Mouse (Mus musculus): ENCODE measurements around the gene Usb1. TPM values are rescaled to one million over a fixed set of nuclear protein-coding genes. Genes with fewer than 3 reads are reported as not detected.

The Usb1 gene
- polyA plus RNA-seq, 1 experiment from 2014 or later: 50.1 TPM

GRCm38 (mm10) chr8:95320224-95321139, 11.6 kb upstream of the Usb1 start:
- Histone ChIP-seq H3K27ac (replicated peaks) (no peak overlapping the region), H3K4me3 (peak overlapping the region; percentile 50), H3K27me3 (ENCODE audit: low read depth, poor library complexity, severe bottlenecking) (peaks cover 37% of the 10 kb centered on the region), H3K36me3 (peaks cover 24% of the 10 kb centered on the region), H3K9me3 (replicated peaks) (no peaks in the 10 kb centered on the region), H3K4me1 (peaks cover 28% of the 10 kb centered on the region)
- 2% methylated on average over 41 of the region's 41 CpGs for WGBS
- DNase-seq (ENCODE audit: low spot score): peak; percentile 44

GRCm38 (mm10) chr8:95323201-95323600, 8.9 kb upstream of the Usb1 start:
- Histone ChIP-seq H3K9me3 (replicated peaks) (no peaks in the 10 kb centered on the region), H3K36me3 (peaks cover 51% of the 10 kb centered on the region), H3K27me3 (ENCODE audit: low read depth, poor library complexity, severe bottlenecking) (peaks cover 35% of the 10 kb centered on the region), H3K27ac (replicated peaks) (no peak overlapping the region), H3K4me3 (no peak overlapping the region), H3K4me1 (peaks cover 34% of the 10 kb centered on the region)
- 90% methylated on average over 3 of the region's 3 CpGs for WGBS
- no peak for DNase-seq (ENCODE audit: low spot score)

GRCm38 (mm10) chr8:95324646-95325045, 7.4 kb upstream of the Usb1 start:
- Histone ChIP-seq H3K9me3 (replicated peaks) (no peaks in the 10 kb centered on the region), H3K36me3 (peaks cover 66% of the 10 kb centered on the region), H3K27ac (replicated peaks) (no peak overlapping the region), H3K4me1 (peaks cover 36% of the 10 kb centered on the region), H3K4me3 (no peak overlapping the region), H3K27me3 (ENCODE audit: low read depth, poor library complexity, severe bottlenecking) (peaks cover 29% of the 10 kb centered on the region)
- DNase-seq (ENCODE audit: low spot score): no peak
- 47% methylated on average over 5 of the region's 5 CpGs for WGBS

- H3K36me3 ChIP-seq: peaks cover 69% of the 10 kb centered on the region
- 89% methylated on average over 5 of the region's 5 CpGs for WGBS
Observed at GRCm38 (mm10) chr8:95326822-95327221, 5.3 kb upstream of the Usb1 start.

GRCm38 (mm10) chr8:95327866-95328465, 4.1 kb upstream of the Usb1 start:
- H3K9me3 ChIP-seq (replicated peaks): no peaks in the 10 kb centered on the region
- peaks cover 69% of the 10 kb centered on the region for H3K36me3 ChIP-seq
- H3K4me1 ChIP-seq: peaks cover 42% of the 10 kb centered on the region
- 87% methylated on average over 46 of the region's 46 CpGs for WGBS
- H3K4me3 ChIP-seq: no peak overlapping the region
- H3K27ac ChIP-seq (replicated peaks): no peak overlapping the region
- H3K27me3 ChIP-seq (ENCODE audit: low read depth, poor library complexity, severe bottlenecking): 0 out of 2 replicates have a peak, but pooled peaks cover 8% of the 10 kb centered on the region
- no peak for DNase-seq (ENCODE audit: low spot score)

More at GRCm38 (mm10) chr8:95326822-95327221, 5.3 kb upstream of the Usb1 start:
- no peaks in the 10 kb centered on the region for H3K9me3 ChIP-seq (replicated peaks)
- no peak for DNase-seq (ENCODE audit: low spot score)
- peaks cover 35% of the 10 kb centered on the region for H3K4me1 ChIP-seq
- 0 out of 2 replicates have a peak, but pooled peaks cover 9% of the 10 kb centered on the region for H3K27me3 ChIP-seq (ENCODE audit: low read depth, poor library complexity, severe bottlenecking)
- H3K27ac ChIP-seq (replicated peaks): no peak overlapping the region
- no peak overlapping the region for H3K4me3 ChIP-seq

GRCm38 (mm10) chr8:95330367-95330766, 1.7 kb upstream of the Usb1 start:
- Histone ChIP-seq H3K27ac (replicated peaks) (peak overlapping the region; percentile 97; the same call in 1 of the 2 replicates), H3K36me3 (peaks cover 61% of the 10 kb centered on the region), H3K4me1 (peaks cover 30% of the 10 kb centered on the region), H3K9me3 (replicated peaks) (no peaks in the 10 kb centered on the region), H3K4me3 (peak overlapping the region; percentile 91), H3K27me3 (ENCODE audit: low read depth, poor library complexity, severe bottlenecking) (0 out of 2 replicates have a peak, but pooled peaks cover 8% of the 10 kb centered on the region)
- no peak for DNase-seq (ENCODE audit: low spot score)
- 93% methylated on average over 1 of the region's 1 CpGs for WGBS

GRCm38 (mm10) chr8:95331156-95331719, 846 bp upstream of the Usb1 start:
- 0% methylated on average over 38 of the region's 38 CpGs for WGBS
- H3K9me3 ChIP-seq (replicated peaks): no peaks in the 10 kb centered on the region
- peaks cover 27% of the 10 kb centered on the region for H3K4me1 ChIP-seq
- peak; percentile 86 for DNase-seq (ENCODE audit: low spot score)
- peak overlapping the region; percentile 91 for H3K4me3 ChIP-seq
- peak overlapping the region; percentile 97 for H3K27ac ChIP-seq (replicated peaks)
- H3K27me3 ChIP-seq (ENCODE audit: low read depth, poor library complexity, severe bottlenecking): 0 out of 2 replicates have a peak, but pooled peaks cover 8% of the 10 kb centered on the region
- peaks cover 52% of the 10 kb centered on the region for H3K36me3 ChIP-seq

GRCm38 (mm10) chr8:95332437-95333199, 534 bp downstream of the Usb1 start:
- H3K4me3 ChIP-seq: peak overlapping the region; percentile 91
- H3K36me3 ChIP-seq: peaks cover 44% of the 10 kb centered on the region
- WGBS: 31% methylated on average over 21 of the region's 21 CpGs
- H3K4me1 ChIP-seq: peaks cover 24% of the 10 kb centered on the region
- no peaks in the 10 kb centered on the region for H3K9me3 ChIP-seq (replicated peaks)
- 0 out of 2 replicates have a peak, but pooled peaks cover 8% of the 10 kb centered on the region for H3K27me3 ChIP-seq (ENCODE audit: low read depth, poor library complexity, severe bottlenecking)
- peak overlapping the region; percentile 97 for H3K27ac ChIP-seq (replicated peaks)
- DNase-seq (ENCODE audit: low spot score): no peak

- 90% methylated on average over 1 of the region's 1 CpGs for WGBS
- no peaks in the 10 kb centered on the region for H3K27me3 ChIP-seq (ENCODE audit: low read depth, poor library complexity, severe bottlenecking)
Observed at GRCm38 (mm10) chr8:95335706-95336105, 3.6 kb downstream of the Usb1 start.

GRCm38 (mm10) chr8:95336363-95336762, 4.3 kb downstream of the Usb1 start:
- H3K4me3 ChIP-seq: no peak overlapping the region
- H3K27me3 ChIP-seq (ENCODE audit: low read depth, poor library complexity, severe bottlenecking): no peaks in the 10 kb centered on the region
- no peaks in the 10 kb centered on the region for H3K9me3 ChIP-seq (replicated peaks)
- H3K4me1 ChIP-seq: peaks cover 6% of the 10 kb centered on the region
- H3K27ac ChIP-seq (replicated peaks): no peak overlapping the region
- peaks cover 48% of the 10 kb centered on the region for H3K36me3 ChIP-seq
- DNase-seq (ENCODE audit: low spot score): no peak

More at GRCm38 (mm10) chr8:95335706-95336105, 3.6 kb downstream of the Usb1 start:
- H3K27ac ChIP-seq (replicated peaks): no peak overlapping the region
- DNase-seq (ENCODE audit: low spot score): no peak
- H3K36me3 ChIP-seq: peaks cover 45% of the 10 kb centered on the region
- H3K4me3 ChIP-seq: no peak overlapping the region
- H3K9me3 ChIP-seq (replicated peaks): no peaks in the 10 kb centered on the region
- H3K4me1 ChIP-seq: peaks cover 10% of the 10 kb centered on the region

- Histone ChIP-seq H3K4me3 (no peak overlapping the region), H3K27me3 (ENCODE audit: low read depth, poor library complexity, severe bottlenecking) (no peaks in the 10 kb centered on the region), H3K27ac (replicated peaks) (no peak overlapping the region), H3K9me3 (replicated peaks) (no peaks in the 10 kb centered on the region), H3K36me3 (peaks cover 56% of the 10 kb centered on the region), H3K4me1 (no peaks in the 10 kb centered on the region)
- DNase-seq (ENCODE audit: low spot score): no peak
- 62% methylated on average over 5 of the region's 5 CpGs for WGBS
Observed at GRCm38 (mm10) chr8:95341721-95342120, 9.6 kb downstream of the Usb1 start.

GRCm38 (mm10) chr8:95344668-95345067, 12.6 kb downstream of the Usb1 start:
- 75% methylated on average over 6 of the region's 6 CpGs for WGBS
- Histone ChIP-seq H3K9me3 (replicated peaks) (no peaks in the 10 kb centered on the region), H3K4me3 (no peak overlapping the region), H3K27me3 (ENCODE audit: low read depth, poor library complexity, severe bottlenecking) (peaks cover 13% of the 10 kb centered on the region), H3K4me1 (no peaks in the 10 kb centered on the region), H3K27ac (replicated peaks) (no peak overlapping the region), H3K36me3 (peaks cover 35% of the 10 kb centered on the region)
- no peak for DNase-seq (ENCODE audit: low spot score)
